Mouse (Mus musculus): ENCODE results near the gene Gm21454. TPM values are rescaled to one million over a fixed set of nuclear protein-coding genes. Genes with fewer than 3 reads are reported as not detected.
"Not testable (repeated sequence)": the region's sequence is repeated elsewhere in the genome, so short reads cannot be mapped to it uniquely, and the experiment has no call there.

Gm21454 gene
- polyA plus RNA-seq (2012; rRNA removed): not detected in 2 replicates

GRCm38 (mm10) chrY:13252091-13252490 lies at the start of gene Gm21454, which contains the start of gene Gm21440:
Gm21454 (plus strand) TSS chrY:13252442.
Gm21440 (plus strand) TSS chrY:13252391.
- not testable (repeated sequence) for DNase-seq (ENCODE audit: low read depth)

GRCm38 (mm10) chrY:13223828-13224227 lies 28.4 kb upstream of the Gm21454 start, which contains the start of gene Gm21828:
Gm21828 (minus strand) TSS chrY:13223928.
- not testable (repeated sequence) for DNase-seq (ENCODE audit: low read depth)

GRCm38 (mm10) chrY:13348963-13349362 lies 96.7 kb downstream of the Gm21454 start, which contains the start of gene Gm21725:
Gm21725 (minus strand) TSS chrY:13349063.
- not testable (repeated sequence) for DNase-seq (ENCODE audit: low read depth)

Other genes with a start within 250 kb of the Gm21454 start
- not detected in 2 replicates for gene Gm20807, start 209.6 kb upstream of the Gm21454 start, polyA plus RNA-seq (2012; rRNA removed)
- not detected in 2 replicates for gene Gm21891, start 119.0 kb upstream of the Gm21454 start, polyA plus RNA-seq (2012; rRNA removed)
- not detected in 2 replicates for gene Gm21425, start 90.5 kb upstream of the Gm21454 start, polyA plus RNA-seq (2012; rRNA removed)
- not detected in 2 replicates for gene Gm21828, start 28.5 kb upstream of the Gm21454 start, polyA plus RNA-seq (2012; rRNA removed)
- not detected in 2 replicates for gene Gm21440, start 51 bp upstream of the Gm21454 start, polyA plus RNA-seq (2012; rRNA removed)
- gene Gm21725, start 96.6 kb downstream of the Gm21454 start, polyA plus RNA-seq (2012; rRNA removed): not detected in 2 replicates
- not detected in 2 replicates for gene Gm21866, start 213.1 kb downstream of the Gm21454 start, polyA plus RNA-seq (2012; rRNA removed)
- not detected in 2 replicates for gene Gm20773, start 241.6 kb downstream of the Gm21454 start, polyA plus RNA-seq (2012; rRNA removed)